Mouse (Mus musculus) activated CD4-positive, CD25-positive, alpha-beta regulatory T cell, adult 4 months (primary cell): Measurements from ENCODE around the gene Lnpep. TPM values are rescaled to one million over a fixed set of nuclear protein-coding genes. Genes with fewer than 3 reads are reported as not detected.
"Not testable (repeated sequence)": the region's sequence is repeated elsewhere in the genome, so short reads cannot be mapped to it uniquely, and the experiment has no call there.

Experiments
- ATAC-seq: one replicate; pipeline ENCODE4 v1.8.0; 2017
- polyA plus RNA-seq, 2 experiments: library from polyadenylated mRNA; unstranded; fragments of 100-300 nt; shearing (Covaris generic); gene quantifications; one replicate each; pipeline ENCODE4 v1.2.1; 2017

Gene Lnpep
- 10 to 100 TPM; 31.8 to 33.2 TPM for polyA plus RNA-seq

DNA sequence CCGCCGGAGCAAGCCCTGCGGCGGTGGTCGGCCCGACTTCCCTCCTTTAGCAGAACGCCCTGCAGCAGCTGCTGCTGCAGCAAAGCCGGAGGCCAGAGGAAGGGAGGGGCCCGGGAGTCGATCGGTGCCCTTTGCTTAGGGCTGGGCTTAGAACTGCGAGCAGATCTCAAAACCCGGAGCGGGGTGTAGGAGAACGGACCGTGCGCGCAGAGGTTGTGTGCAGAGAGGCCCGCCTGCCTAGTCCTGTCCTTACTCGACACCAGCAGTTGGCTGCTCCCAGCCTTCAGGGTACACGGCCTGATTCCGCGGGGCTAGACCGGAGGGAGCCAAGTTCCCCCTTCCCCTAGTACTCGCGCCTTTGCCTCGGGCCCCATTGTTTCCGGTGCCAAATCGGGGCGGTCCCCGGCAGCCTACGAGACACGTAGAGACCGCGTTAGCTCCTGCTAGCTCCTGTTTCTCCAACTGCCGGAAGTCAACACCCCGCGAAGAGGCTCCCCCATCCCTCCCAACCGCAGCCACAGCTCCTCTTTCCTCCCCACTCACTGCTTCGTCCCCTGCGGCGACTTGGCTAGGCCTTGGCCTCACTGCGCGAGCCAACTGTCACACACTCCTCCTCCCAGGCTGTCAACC, at the start of gene Lnpep:
Lnpep (minus strand) TSS at position 94 of the 630 bp plus-strand sequence.
- ATAC-seq, result peak; percentile 63

DNA sequence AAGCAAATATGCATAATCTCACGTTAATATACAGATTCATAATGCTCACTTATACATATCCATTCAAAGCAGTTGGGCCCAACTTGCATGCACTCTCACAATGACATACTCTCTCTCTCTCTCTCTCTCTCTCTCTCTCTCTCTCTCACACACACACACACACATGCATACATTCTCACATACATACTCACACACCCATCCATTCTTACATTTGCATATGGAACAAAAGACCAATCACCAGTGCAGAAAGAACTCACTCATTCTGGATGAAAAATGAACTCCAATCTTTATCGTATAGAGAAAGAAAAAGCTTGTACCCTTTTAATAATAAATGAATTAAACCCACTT, 31.0 kb upstream of the Lnpep start:
- no peak for ATAC-seq

DNA sequence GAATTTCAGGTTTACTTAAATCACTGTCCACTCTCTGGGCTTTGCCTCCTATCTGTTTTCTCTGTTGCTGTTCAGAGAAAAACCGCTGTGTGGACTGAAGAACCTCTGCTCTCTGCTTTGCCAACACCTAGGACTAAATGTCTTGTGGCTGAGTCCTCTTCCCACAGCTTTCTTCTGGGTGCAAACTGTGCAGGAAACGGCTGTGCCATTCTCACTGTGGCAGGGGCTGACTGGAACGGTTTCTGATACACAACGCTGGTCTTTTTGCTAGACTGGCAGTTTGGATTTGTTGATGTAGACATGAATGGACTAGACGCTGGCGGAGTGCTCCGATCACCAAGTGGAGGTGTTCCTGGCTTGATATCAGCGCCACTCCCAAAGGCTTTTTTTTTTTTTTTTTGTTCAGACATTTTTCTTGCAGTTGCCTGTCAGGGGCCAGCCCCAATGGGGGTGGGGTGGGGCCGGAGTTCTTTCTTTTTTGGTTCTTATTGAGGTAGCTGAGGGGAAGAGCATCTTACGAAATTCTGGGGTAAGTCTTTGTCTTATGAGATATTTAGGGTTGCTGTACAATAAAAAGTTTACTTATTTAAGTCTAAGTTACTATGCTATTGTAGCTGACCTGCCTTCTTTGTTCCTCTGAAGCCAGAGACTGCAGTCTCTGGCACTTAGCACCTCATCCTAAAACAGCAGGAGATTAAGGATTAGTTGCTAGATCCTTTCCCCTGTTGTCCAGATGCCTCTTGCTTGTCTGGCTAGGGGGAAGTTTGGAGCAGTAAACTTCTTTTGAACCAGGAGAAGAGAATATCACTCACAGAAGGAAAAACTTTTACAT, 30.4 kb upstream of the Lnpep start:
- peak; percentile 40 for ATAC-seq

DNA sequence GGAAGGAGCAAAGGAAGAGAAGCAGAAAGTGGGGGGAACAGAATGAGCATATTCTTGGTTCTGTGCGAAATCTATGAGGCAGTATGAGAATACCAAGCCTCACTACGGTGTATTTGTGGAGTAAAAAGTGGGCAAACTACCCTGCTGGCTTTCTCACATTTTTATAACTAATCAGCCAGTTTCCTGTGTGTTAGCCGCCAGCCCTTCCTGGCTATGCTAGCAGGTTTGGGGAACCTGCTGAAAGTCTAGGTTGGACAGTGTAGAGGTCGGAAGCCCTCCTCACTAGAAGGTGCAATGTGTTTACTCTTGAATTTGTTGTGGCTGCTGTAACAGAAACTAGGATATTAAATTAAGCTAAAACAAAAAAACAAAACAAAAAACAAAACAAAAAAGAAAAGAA, 27.7 kb upstream of the Lnpep start:
- no peak for ATAC-seq

DNA sequence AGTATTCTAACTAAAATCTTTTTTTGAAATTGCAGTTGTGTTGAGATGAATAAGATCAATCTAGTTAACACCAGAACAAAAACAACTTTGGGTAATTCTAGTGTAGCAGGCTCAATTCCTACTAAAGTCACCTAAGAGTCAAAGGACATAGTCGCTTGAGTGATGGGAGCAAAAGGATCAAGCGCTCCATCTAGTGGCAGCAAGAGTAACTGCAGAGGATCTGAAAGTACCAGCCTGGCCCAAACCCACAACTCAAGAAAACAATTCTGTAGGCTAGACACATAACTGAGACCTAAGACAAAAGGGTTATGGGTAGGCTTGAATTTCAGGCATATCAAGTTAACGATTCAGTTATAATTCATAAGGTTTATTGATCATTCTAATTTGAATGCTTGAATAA, 20.9 kb upstream of the Lnpep start:
- ATAC-seq, result peak; percentile 94

DNA sequence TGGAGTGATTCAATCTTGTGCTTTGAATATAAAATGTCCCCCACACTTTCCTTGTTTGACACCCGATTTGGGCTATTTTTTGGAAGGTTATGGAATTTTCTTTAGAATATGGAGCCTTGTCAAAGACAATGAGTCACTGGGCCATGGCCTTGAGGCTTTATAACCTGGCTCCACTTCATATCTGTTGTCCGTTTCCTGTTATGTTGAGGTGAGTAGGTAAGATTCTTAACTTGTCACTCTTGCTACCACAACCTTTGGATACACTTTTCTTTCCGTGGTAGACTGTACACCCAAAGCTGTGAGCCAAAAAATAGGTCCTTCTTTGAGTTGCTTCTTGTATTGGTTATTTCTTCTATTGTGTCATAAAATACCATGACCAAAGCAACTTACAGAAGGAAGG, 12.5 kb upstream of the Lnpep start:
- peak; percentile 79 for ATAC-seq

DNA sequence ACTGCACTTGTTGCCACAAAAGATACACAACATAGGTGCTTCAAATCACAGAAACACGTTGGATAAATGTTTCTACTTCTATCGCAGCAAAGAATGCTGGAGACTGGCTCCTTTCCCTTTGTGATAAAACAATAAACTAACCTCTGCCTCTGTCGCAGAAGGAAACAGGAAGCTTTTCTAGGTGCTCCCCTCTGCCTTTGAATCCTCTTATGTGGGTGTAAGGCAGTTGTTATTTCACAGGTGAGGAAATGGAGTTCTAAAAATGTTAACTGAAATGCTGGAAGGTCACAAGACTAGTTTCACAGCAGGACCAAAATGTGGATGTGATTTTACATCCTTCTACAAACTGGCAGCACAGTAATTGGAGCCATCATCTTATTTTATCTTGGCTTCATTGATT, 11.3 kb upstream of the Lnpep start:
- peak; percentile 64 for ATAC-seq

DNA sequence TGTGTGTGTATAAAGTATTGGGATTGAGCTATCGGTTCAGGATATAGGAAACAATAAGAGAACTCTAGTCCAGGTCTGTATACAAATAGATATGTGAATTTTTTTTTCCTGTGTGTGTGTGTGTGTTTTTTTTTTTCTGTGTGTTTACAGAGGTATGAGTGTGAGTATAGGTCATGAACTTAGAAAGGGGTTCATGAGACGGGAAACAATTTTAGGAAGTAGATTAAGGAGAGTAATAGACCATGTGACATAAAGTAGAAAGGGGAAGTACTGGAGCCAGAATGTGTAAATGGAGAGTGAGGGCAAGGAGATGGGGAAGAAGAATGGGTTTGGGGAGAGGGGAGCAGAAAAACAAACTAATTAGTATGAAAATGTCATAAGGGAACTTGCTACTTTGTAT, 9.2 kb upstream of the Lnpep start:
- no peak for ATAC-seq

DNA sequence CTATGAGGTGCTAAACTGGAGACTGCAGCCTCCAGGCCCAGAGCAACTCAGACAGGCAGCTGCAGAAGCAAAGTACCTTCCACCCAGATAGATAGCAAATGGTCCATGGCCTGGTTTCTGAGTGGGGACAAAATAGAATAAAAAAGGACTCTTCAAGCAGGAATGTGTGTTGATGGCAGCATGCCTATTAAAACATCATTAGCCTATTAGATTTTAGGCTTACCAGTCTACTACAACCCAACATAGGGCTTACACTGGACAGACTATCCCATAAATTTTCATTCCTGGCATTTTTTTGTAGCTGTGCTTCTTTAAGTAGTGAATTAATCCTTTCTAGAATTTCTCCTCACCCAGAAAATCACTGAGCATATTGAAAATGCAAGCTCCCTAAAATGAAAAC, 7.1 kb upstream of the Lnpep start:
- ATAC-seq, result no peak

DNA sequence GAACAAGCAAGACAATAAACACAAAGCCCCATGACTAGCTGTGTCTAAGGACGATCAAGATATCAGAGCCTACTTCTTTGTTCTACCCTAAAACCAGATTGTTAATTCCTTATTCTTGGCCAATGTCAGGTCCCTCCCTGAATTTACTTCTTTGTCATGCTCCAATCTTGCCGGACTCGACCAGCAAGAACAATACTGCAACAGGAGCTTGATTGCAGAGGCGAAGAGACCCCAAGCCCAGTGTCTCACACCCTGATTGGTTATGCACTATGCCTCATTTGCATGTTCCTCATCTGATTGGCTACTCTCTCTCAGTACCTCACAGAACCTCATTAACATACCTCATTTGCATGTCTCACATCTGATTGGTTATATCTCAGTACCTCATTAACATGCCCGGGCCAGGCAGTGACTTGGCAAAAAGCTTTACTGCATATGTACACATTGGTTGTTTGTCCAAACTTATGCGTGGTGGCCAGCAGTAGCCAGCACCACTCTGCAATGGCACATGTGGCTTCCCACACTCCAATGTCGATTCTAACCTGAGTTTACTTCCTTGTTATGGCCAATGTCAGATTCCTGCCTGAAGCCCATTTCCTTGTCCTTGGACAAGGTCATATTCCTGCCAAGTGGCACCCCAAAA, 3.5 kb upstream of the Lnpep start:
- not testable (repeated sequence) for ATAC-seq

DNA sequence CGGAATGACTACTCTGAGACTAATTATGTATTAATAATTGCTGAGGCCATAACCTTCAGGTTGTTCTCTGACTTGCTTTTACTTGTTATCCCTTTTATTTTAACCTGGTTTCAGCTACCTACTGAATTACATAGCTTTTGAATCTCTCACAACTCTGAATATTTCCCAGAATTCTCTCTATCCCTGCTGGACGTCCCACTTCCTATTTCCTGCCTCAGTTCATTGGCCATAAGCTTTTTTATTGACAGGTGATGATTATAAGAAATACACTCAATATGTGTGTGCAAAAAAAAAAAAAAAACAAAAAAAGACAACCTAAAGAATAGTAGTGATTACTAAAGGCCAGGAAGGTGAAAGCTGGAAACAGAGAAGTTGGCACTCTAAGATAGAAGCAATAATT, 2.7 kb upstream of the Lnpep start:
- ATAC-seq, result no peak

DNA sequence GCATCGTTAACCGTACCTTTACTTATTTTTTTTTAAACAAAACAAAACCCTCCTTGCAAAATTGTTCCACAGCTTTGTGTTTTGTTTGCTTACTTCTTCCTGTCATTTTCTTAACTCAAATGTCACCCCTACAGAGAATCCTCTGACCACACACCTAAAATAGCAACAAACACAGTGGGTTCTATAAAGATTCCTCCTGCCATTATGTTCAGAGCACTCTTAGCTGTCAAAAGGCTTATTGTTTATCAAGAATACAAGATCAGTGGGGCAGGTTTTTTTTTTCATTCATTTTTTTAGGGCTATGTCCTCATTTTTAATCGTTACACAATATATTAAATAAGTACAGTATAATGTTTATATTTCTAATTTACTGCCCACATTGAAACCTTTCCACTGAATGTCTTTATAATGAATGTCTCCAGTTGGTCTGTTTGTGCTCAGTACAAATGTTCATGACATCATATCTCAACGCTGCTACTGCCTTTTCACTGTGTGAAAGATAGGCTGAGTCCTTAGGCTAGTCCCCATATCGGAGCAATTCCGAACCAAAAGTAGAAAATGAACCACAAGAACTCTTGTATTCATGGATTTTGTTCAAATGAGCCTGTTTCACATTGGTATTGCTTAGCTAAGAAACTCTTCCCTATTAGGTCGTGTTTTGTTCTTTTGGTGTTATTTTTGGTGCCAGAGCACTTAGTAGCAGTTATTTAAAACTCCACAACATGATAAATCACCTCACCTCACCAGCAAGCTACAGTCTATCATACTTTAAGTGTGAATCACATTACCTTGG, 1.2 kb upstream of the Lnpep start:
- ATAC-seq, result no peak

DNA sequence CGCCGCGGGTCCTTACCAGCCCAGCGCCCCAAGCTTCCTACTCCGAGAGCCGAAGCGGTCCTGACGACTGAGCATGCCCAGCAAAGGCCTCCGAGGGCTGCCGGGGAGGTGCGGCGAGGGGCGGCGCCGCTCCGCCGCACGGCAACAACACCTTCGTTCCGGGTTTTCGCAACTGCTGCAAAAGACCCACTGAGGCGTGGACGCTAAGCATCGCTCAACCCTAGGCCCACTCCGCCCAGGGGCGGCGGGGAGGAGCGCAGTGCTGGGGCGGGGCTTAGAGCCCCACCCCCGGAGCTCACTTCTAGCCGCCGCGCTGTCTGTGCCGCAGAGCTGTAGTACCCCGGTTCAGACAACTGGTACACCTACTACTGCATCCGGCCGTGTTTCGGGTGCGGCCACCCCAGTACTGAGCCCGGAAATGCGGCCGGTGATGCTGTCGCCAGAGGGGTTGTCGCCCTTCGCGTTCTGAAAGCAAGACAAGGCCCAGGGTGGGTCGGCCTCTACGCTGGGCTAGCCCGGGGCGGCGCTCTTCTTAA, 361 bp downstream of the Lnpep start:
- peak; percentile 74 for ATAC-seq

DNA sequence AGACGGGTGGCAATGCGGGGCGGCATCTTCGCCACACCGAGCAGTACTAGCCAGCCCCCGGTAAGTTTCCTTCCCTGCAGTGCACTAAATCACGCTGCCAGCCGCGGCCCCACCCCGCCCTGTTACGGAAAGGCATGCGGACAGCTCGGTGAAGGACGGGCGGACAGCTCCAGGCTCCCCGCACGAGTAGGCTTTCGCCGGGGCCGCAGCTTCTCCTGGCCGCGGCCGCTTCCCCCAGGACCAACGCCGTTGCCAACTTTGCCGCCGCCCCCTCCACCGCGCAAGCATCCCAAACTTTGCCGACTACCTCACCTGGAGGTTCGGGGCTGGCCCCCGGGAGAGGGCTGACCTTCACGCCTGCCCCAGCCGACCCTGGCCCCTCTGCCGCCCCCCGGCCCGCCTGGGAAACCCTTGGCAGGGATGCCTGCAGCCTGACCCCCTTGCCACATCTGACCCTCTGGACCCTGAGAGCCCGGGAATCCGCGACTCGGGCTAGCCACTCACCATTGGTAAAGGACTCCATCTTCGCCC, 895 bp downstream of the Lnpep start:
- no peak for ATAC-seq

DNA sequence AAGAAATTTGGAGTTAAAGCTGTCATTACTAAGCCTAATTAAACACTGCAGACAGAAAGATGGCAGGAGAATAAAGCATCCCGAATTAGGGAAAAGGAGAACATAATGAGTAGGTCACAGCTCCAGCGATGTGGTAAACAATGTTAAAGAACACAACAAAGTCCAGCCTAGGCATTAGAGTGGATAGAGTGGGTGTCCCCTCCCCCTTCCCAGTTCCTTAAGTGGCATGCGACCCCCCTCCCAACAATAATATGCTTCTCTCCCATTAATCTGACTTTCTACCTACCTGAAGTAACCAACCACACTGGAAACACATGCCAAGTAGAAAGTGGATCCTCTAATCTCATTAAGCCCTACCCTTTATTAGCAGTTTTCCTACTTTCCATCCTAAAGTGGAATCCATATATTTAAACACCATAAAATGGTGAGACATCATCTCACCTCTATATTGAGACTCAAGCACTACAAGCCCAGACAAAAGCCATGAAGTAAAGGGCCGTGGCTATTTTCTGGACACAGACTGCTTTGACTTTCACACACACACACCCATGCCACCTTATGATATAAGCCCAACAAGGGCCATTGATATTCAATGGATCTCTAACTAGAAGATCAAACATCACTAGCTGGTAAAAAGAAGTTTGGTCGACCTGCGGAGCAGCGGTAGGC, 1.5 kb downstream of the Lnpep start:
- ATAC-seq, result no peak

DNA sequence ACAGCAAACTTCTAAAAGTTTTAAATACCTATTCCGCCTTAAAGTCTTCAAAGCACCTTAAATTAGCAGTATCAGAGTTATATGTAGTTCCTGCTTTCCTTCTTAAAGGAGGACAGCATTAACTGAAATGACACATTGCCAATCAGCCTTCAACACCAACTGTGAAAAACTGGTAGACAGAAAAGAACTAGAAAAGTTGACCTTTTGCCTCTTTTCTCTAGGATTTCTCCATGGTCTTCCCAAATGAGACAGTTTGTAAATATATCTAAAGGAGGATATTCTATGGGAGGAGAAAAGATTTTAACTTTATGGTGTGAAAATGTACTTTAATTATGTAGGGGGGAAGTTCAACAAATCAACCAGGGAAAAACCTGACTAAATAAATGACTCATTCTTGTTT, 2.3 kb downstream of the Lnpep start:
- no peak for ATAC-seq

DNA sequence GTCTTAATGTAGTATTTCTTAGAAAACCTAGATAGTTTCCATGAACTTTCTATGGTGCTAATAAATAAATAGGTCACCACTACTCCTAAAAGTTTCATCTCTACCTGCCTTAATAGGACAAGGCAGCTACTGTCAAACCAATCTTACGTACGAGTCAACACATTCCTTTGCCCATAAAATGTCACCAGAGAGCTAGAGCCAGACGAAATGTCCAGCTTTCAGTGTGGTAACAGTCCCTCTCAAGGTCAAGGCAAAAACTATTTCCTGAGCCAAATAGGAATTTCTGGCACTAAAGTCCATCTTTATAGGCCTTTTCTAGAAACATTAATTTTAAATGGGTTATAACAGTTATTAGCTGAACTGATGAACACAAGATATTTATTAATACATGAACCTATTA, 3.3 kb downstream of the Lnpep start:
- no peak for ATAC-seq

DNA sequence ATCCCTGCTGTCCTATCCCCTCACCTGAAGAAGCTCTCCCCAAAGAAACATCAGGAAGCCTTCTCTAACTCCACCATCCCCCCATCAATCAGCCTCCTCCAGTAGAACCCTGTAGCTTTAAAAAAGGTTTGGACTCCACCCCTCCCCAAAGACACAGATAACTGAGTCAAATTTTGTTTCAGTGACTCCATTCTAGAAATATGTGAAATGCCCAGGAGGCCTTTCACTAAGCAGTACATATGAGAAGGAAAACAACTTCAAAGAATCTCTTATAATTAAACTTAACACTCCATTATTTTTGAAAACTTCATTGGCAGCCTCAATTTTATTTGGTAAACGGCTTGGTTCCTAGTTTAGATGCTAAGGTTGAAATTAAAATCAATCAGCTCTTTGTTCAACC, 6.4 kb downstream of the Lnpep start:
- no peak for ATAC-seq

DNA sequence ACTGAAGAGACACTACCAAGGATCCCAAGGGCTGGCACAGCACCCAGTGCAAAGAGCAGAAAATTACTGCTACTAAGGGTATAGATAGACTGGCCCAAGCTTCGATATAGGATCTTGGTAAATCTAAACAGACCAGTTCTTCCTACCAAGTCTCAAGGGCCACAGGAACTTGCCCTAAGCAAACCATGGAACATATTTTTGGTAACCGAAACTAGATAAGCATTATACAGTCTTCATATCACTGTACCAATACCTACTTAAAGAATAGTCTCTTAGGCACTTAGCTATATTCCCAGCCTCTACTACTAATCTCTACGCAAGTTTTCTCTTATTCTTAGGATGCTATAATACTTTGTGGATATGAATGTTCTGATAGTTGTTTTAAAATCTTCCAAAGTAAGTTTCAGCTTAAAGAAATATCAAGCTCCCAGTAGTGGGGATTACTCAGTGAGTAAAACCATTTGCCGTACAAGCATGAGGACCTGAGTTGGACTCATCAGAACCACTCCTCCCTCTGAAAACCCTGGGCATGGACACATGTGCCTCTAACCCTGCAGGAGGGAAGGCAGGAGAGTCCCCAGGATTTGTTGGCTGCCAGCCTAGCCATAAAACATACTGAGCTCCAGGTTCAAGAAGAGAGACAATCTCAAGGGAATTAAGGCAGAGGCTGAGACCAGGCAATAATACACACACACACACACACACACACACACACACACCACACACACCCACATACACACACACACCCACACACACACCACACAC, 7.2 kb downstream of the Lnpep start:
- peak; percentile 50 for ATAC-seq

DNA sequence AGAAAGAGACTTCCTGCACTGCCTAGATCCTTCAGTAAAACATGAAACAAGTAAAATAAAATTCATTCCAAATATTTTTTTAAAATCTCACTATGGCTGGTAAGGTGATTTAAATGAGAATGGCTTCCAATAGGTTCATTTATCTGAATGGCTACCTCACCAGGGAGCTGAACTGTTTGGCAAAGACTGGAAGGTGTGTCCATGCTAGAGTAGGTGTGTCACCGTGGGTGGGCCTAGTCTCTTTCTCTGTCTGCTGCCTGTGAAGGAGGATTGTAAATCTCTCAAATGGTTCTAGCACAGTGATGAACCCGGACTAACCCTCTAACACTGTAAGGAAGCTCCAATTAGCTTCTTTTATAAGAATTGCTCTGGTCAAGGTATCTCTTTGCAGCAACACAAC, 12.5 kb downstream of the Lnpep start:
- no peak for ATAC-seq

DNA sequence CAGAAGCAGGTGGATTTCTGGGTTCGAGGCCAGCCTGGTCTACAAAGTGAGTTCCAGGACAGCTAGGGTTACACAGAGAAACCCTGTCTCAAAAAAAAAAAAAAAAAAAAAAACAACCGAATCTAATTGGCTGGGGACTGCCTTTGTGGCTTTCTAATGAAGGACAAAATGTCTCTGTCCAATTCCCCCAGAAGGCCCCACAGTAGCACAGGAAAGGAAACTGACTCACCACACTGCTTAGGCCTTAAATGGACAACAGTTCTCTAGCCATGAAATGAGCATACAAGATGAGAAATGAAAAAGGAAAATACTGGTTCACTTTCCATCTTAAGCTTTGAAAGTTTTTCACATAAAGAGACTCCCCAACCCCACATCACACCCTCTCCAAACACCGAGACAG, 15.3 kb downstream of the Lnpep start:
- no peak for ATAC-seq
